17 mouse cellular contexts compared by ENCODE assay signal in genomic region chr13:110798313-110798712, GRCm38 (mm10).
A peak's percentile ranks its signal among the peaks of the same experiment; 100 is the strongest.
DNase-seq lines count a peak whose midpoint lies in the region; ATAC-seq and TF ChIP-seq lines count a peak whose summit lies in the region.
"Had no signal": no experiment of that assay in that cellular context is flagged by ENCODE, and none has a peak within 500 bp of the region (broad histone marks: within the 10 kb centered on the region; RNA-seq: fewer than 3 reads in every experiment).

No protein-coding gene starts in this region.

- H3K27ac ChIP-seq in heart, embryonic 15.5 days = peak overlapping the region; percentile 7; the same call in 1 of the 2 replicates
- no peak overlapping the region for H3K27ac ChIP-seq in liver, embryonic 16.5 days (ENCODE audit: low read length)
- H3K27ac ChIP-seq in bone marrow macrophage, adult 2 months (ENCODE audit: insufficient read depth, low read depth, low read length) = no peak overlapping the region
- H3K27ac ChIP-seq: embryonic facial prominence, embryonic 13.5 days; hindbrain, postnatal 0 days had no signal

- TF ChIP-seq POLR2A in bone marrow macrophage, adult 2 months (IDR thresholded peaks at IDR 0.05; ENCODE audit: borderline replicate concordance, low read depth, low read length) = no peak

- no peak overlapping the region for H3K4me3 ChIP-seq in heart, embryonic 15.5 days
- H3K4me3 ChIP-seq in liver, embryonic 16.5 days (ENCODE audit: low read depth, low read length) = no peak overlapping the region
- H3K4me3 ChIP-seq in bone marrow macrophage, adult 2 months (ENCODE audit: insufficient read depth, low read length) = peak overlapping the region; percentile 1; the same call in 1 of the 2 replicates
- H3K4me3 ChIP-seq: embryonic facial prominence, embryonic 13.5 days had no signal

- ATAC-seq in heart, embryonic 15.5 days (replicated peaks; ENCODE audit: insufficient number of reproducible peaks, insufficient read depth, low FRiP score, low read depth) = peak; percentile 47; the same call in 1 of the 2 replicates
- ATAC-seq in liver, embryonic 16.5 days (ENCODE audit: low read depth) = 0 out of 2 replicates have a peak, but pooled peaks have one; percentile 16
- no peak for ATAC-seq in cerebellum, adult (ENCODE audit: insufficient number of reproducible peaks, low FRiP score, low TSS enrichment)
- ATAC-seq: CD4-positive, CD25-positive, alpha-beta regulatory T cell, adult 4 months; forebrain, embryonic 16.5 days; hindbrain, postnatal 0 days had no signal

- no peak overlapping the region for H3K9ac ChIP-seq in heart, embryonic 15.5 days
- H3K9ac ChIP-seq in liver, embryonic 16.5 days (ENCODE audit: low read depth, low read length) = no peak overlapping the region
- H3K9ac ChIP-seq: embryonic facial prominence, embryonic 13.5 days had no signal

- H3K4me2 ChIP-seq in heart, embryonic 15.5 days = peak overlapping the region; percentile 6; the same call in 1 of the 2 replicates
- H3K4me2 ChIP-seq in liver, embryonic 16.5 days (ENCODE audit: low read depth, low read length) = no peak overlapping the region
- H3K4me2 ChIP-seq: embryonic facial prominence, embryonic 13.5 days had no signal

- H3K9me3 ChIP-seq in heart, embryonic 15.5 days (replicated peaks) = no peaks in the 10 kb centered on the region
- no peaks in the 10 kb centered on the region for H3K9me3 ChIP-seq in liver, embryonic 16.5 days (replicated peaks; ENCODE audit: control insufficient read depth, low read length)
- H3K9me3 ChIP-seq: embryonic facial prominence, embryonic 13.5 days had no signal

- DNase-seq in heart, adult 11 months = no peak
- DNase-seq in liver (no peak), 3T3-L1 (ENCODE audit: low read depth, low spot score) (peak; percentile 6)
- DNase-seq: cerebellum, adult 11-12 months; cerebellum, postnatal 36 days; kidney, adult 11 months; kidney, postnatal 36 days; spleen, adult 18-20 months; thymus, adult 18-20 months had no signal

- TF ChIP-seq CTCF in bone marrow macrophage, adult 2 months (IDR thresholded peaks at IDR 0.05; ENCODE audit: low read depth, low read length) = no peak

- no peaks in the 10 kb centered on the region for H3K36me3 ChIP-seq in heart, embryonic 15.5 days
- no peaks in the 10 kb centered on the region for H3K36me3 ChIP-seq in liver, embryonic 16.5 days (ENCODE audit: control insufficient read depth, insufficient read depth)
- H3K36me3 ChIP-seq: embryonic facial prominence, embryonic 13.5 days had no signal

- H3K4me1 ChIP-seq in heart, embryonic 15.5 days (replicated peaks) = peaks cover 11% of the 10 kb centered on the region
- H3K4me1 ChIP-seq in liver, embryonic 16.5 days (ENCODE audit: control insufficient read depth, low read depth, low read length) = no peaks in the 10 kb centered on the region
- H3K4me1 ChIP-seq in bone marrow macrophage, adult 2 months (ENCODE audit: control insufficient read depth, insufficient read depth, low read length) = peaks cover 12% of the 10 kb centered on the region
- H3K4me1 ChIP-seq: embryonic facial prominence, embryonic 13.5 days had no signal

- WGBS in heart, embryonic 15.5 days = 23% methylated on average over 7 of the region's 7 CpGs
- WGBS in liver, embryonic 16.5 days (ENCODE audit: insufficient replicate concordance) = 19% methylated on average over 7 of the region's 7 CpGs

- H3K27me3 ChIP-seq in heart, embryonic 15.5 days = no peaks in the 10 kb centered on the region
- no peaks in the 10 kb centered on the region for H3K27me3 ChIP-seq in liver, embryonic 16.5 days (ENCODE audit: control insufficient read depth, insufficient read depth, low read depth, low read length)
- H3K27me3 ChIP-seq: embryonic facial prominence, embryonic 13.5 days had no signal
